In the genomic region with DNA sequence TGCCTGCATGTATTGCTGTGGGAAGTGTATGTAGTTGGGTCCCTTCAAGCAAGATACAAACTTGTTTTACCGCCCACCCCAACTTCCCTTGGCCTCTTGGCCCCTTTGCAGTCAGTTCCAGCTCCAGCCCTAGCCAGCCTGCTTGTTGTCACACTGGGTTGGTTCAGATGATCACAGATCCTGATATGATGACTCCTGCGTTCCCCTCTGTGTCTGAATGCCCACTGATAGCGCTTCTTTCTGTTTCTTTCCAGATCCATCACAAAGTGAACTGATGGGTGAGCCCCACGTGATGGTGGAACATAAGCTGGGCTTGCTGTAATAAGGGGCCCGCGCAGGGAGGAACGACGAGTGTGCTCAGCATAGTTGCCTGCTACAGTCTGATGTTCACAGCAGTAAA, we compare ENCODE assay signal across 25 mouse cellular contexts. TPM values are rescaled to one million over a fixed set of nuclear protein-coding genes. Genes with fewer than 3 reads are reported as not detected.
A peak's percentile ranks its signal among the peaks of the same experiment; 100 is the strongest.
DNase-seq lines count a peak whose midpoint lies in the region; ATAC-seq lines count a peak whose summit lies in the region.
"Had no signal": no experiment of that assay in that cellular context is flagged by ENCODE, and none has a peak within 500 bp of the region (broad histone marks: within the 10 kb centered on the region; RNA-seq: fewer than 3 reads in every experiment).

No protein-coding gene starts in this region.

- H3K9me3 ChIP-seq in liver, embryonic 11.5 days (ENCODE audit: control insufficient read depth, low read length), result no peaks in the 10 kb centered on the region
- H3K9me3 ChIP-seq in liver, embryonic 13.5 days (replicated peaks), result no peaks in the 10 kb centered on the region
- H3K9me3 ChIP-seq in liver, embryonic 15.5 days (replicated peaks), result no peaks in the 10 kb centered on the region
- no peaks in the 10 kb centered on the region for H3K9me3 ChIP-seq in intestine, embryonic 16.5 days (ENCODE audit: control insufficient read depth, low read length)
- H3K9me3 ChIP-seq: embryonic facial prominence, embryonic 12.5 days; embryonic facial prominence, embryonic 15.5 days; forebrain, embryonic 10.5 days; hindbrain, embryonic 13.5 days had no signal

- peak; percentile 48 for ATAC-seq in liver, embryonic 11.5 days (replicated peaks; ENCODE audit: low FRiP score)
- peak; percentile 39 for ATAC-seq in liver, embryonic 13.5 days (ENCODE audit: low read depth)
- ATAC-seq in liver, embryonic 15.5 days (ENCODE audit: insufficient read depth), result peak; percentile 45
- ATAC-seq in cerebellum, adult (ENCODE audit: insufficient number of reproducible peaks, low FRiP score, low TSS enrichment), result no peak
- ATAC-seq in intestine, embryonic 16.5 days, result no peak
- ATAC-seq: activated CD4-positive, CD25-positive, alpha-beta regulatory T cell, adult 4 months; CD4-positive, CD25-positive, alpha-beta regulatory T cell, adult 4 months; forebrain, embryonic 13.5 days; forebrain, postnatal 0 days; hindbrain, embryonic 16.5 days had no signal

- H3K36me3 ChIP-seq in liver, embryonic 11.5 days (ENCODE audit: control insufficient read depth, insufficient read depth, low read length), result peaks cover 62% of the 10 kb centered on the region
- peaks cover 97% of the 10 kb centered on the region for H3K36me3 ChIP-seq in liver, embryonic 13.5 days
- H3K36me3 ChIP-seq in liver, embryonic 15.5 days (replicated peaks), result peaks cover 98% of the 10 kb centered on the region
- H3K36me3 ChIP-seq in intestine, embryonic 16.5 days (ENCODE audit: control insufficient read depth, insufficient read depth, low read length), result peaks cover 33% of the 10 kb centered on the region

- no peak overlapping the region for H3K27ac ChIP-seq in liver, embryonic 11.5 days (ENCODE audit: low read depth, low read length)
- H3K27ac ChIP-seq in liver, embryonic 13.5 days, result no peak overlapping the region
- no peak overlapping the region for H3K27ac ChIP-seq in liver, embryonic 15.5 days (replicated peaks)
- no peak overlapping the region for H3K27ac ChIP-seq in intestine, embryonic 16.5 days (ENCODE audit: low read length)
- H3K27ac ChIP-seq: embryonic facial prominence, embryonic 12.5 days; embryonic facial prominence, embryonic 15.5 days; forebrain, embryonic 10.5 days; forebrain, embryonic 13.5 days; gastrocnemius, adult 2 months; hindbrain, embryonic 10.5 days; hindbrain, embryonic 13.5 days had no signal

- no peak overlapping the region for H3K4me3 ChIP-seq in liver, embryonic 11.5 days (ENCODE audit: low read depth, low read length)
- no peak overlapping the region for H3K4me3 ChIP-seq in liver, embryonic 13.5 days (replicated peaks)
- no peak overlapping the region for H3K4me3 ChIP-seq in liver, embryonic 15.5 days (replicated peaks)
- no peak overlapping the region for H3K4me3 ChIP-seq in intestine, embryonic 16.5 days (ENCODE audit: low read length)
- H3K4me3 ChIP-seq: embryonic facial prominence, embryonic 12.5 days; embryonic facial prominence, embryonic 15.5 days; forebrain, embryonic 10.5 days; forebrain, embryonic 13.5 days; gastrocnemius, adult 2 months; hindbrain, embryonic 10.5 days; hindbrain, embryonic 13.5 days had no signal

- H3K9ac ChIP-seq in liver, embryonic 11.5 days (ENCODE audit: low read depth, low read length), result no peak overlapping the region
- no peak overlapping the region for H3K9ac ChIP-seq in liver, embryonic 13.5 days
- no peak overlapping the region for H3K9ac ChIP-seq in liver, embryonic 15.5 days
- H3K9ac ChIP-seq in intestine, embryonic 16.5 days (ENCODE audit: low read depth, low read length), result no peak overlapping the region
- H3K9ac ChIP-seq: embryonic facial prominence, embryonic 12.5 days; embryonic facial prominence, embryonic 15.5 days; forebrain, embryonic 13.5 days; forebrain, postnatal 0 days; hindbrain, embryonic 13.5 days had no signal

- DNase-seq in liver, embryonic 11.5 days (ENCODE audit: low spot score), result no peak
- no peak for DNase-seq in liver
- no peak for DNase-seq in liver, embryonic 13.5 days
- DNase-seq: adrenal gland, adult 8-10 months; adrenal gland, postnatal 25 days; cerebellum, adult 11 months; cerebellum, adult 9-11 months; forebrain, postnatal 0 days; gastrocnemius, postnatal 14 days; heart, adult 11 months; heart, postnatal 36 days had no signal

- WGBS in liver, embryonic 11.5 days, result 84% methylated on average over 8 of the region's 8 CpGs
- WGBS in liver, embryonic 13.5 days (ENCODE audit: insufficient replicate concordance), result 63% methylated on average over 8 of the region's 8 CpGs
- WGBS in liver, embryonic 15.5 days (ENCODE audit: insufficient replicate concordance), result 59% methylated on average over 8 of the region's 8 CpGs
- 92% methylated on average over 8 of the region's 8 CpGs for WGBS in intestine, embryonic 16.5 days

- no peak overlapping the region for H3K4me2 ChIP-seq in liver, embryonic 11.5 days
- H3K4me2 ChIP-seq in liver, embryonic 13.5 days, result no peak overlapping the region
- no peak overlapping the region for H3K4me2 ChIP-seq in liver, embryonic 15.5 days
- H3K4me2 ChIP-seq in intestine, embryonic 16.5 days (ENCODE audit: low read depth, low read length), result no peak overlapping the region
- H3K4me2 ChIP-seq: embryonic facial prominence, embryonic 12.5 days; embryonic facial prominence, embryonic 15.5 days; forebrain, embryonic 13.5 days; heart, embryonic 11.5 days; hindbrain, embryonic 13.5 days had no signal

- H3K27me3 ChIP-seq in liver, embryonic 11.5 days (replicated peaks; ENCODE audit: control insufficient read depth, insufficient read depth, low read length), result no peaks in the 10 kb centered on the region
- no peaks in the 10 kb centered on the region for H3K27me3 ChIP-seq in liver, embryonic 13.5 days
- H3K27me3 ChIP-seq in liver, embryonic 15.5 days, result no peaks in the 10 kb centered on the region
- H3K27me3 ChIP-seq in intestine, embryonic 16.5 days (replicated peaks; ENCODE audit: control insufficient read depth, insufficient read depth, low read length), result no peaks in the 10 kb centered on the region
- H3K27me3 ChIP-seq: embryonic facial prominence, embryonic 12.5 days; embryonic facial prominence, embryonic 15.5 days; forebrain, embryonic 13.5 days; hindbrain, embryonic 13.5 days had no signal

- peaks cover 4% of the 10 kb centered on the region; the same call in 1 of the 2 replicates for H3K4me1 ChIP-seq in liver, embryonic 11.5 days (replicated peaks; ENCODE audit: control insufficient read depth, insufficient read depth, low read length)
- peaks cover 21% of the 10 kb centered on the region for H3K4me1 ChIP-seq in liver, embryonic 13.5 days (replicated peaks)
- H3K4me1 ChIP-seq in liver, embryonic 15.5 days (replicated peaks), result peaks cover 23% of the 10 kb centered on the region
- H3K4me1 ChIP-seq in intestine, embryonic 16.5 days (ENCODE audit: control insufficient read depth, insufficient read depth, low read length), result peaks cover 2% of the 10 kb centered on the region; the same call in 1 of the 2 replicates
- H3K4me1 ChIP-seq: embryonic facial prominence, embryonic 12.5 days; embryonic facial prominence, embryonic 15.5 days; forebrain, embryonic 10.5 days; forebrain, embryonic 13.5 days; hindbrain, embryonic 10.5 days; hindbrain, embryonic 13.5 days had no signal

RNA-seq across cellular contexts. Expression of a gene that starts 14.9 kb away (rescaled TPM):
- 430 and 458 TPM in 2 replicates for polyA plus RNA-seq in liver, embryonic 11.5 days (2014; fragmentation: Nextera tagmentation; extraction: Ambion mirVana)
- polyA plus RNA-seq in liver, embryonic 13.5 days (2015; fragmentation: Nextera tagmentation; extraction: Ambion mirVana), result 312 and 320 TPM in 2 replicates
- polyA plus RNA-seq in liver, embryonic 15.5 days (2015; fragmentation: Nextera tagmentation; extraction: Ambion mirVana), result 175 and 209 TPM in 2 replicates
- polyA plus RNA-seq in intestine, embryonic 16.5 days (2015; fragmentation: Nextera tagmentation; extraction: Ambion mirVana), result 394 and 410 TPM in 2 replicates

RNA-seq across cellular contexts. Expression of a gene that starts 19.4 kb away (rescaled TPM):
- 13.9 and 14.1 TPM in 2 replicates for polyA plus RNA-seq in liver, embryonic 11.5 days (2014; fragmentation: Nextera tagmentation; extraction: Ambion mirVana)
- polyA plus RNA-seq in liver, embryonic 13.5 days (2015; fragmentation: Nextera tagmentation; extraction: Ambion mirVana), result 12.9 and 13.9 TPM in 2 replicates
- polyA plus RNA-seq in liver, embryonic 15.5 days (2015; fragmentation: Nextera tagmentation; extraction: Ambion mirVana), result 15.2 and 17.0 TPM in 2 replicates
- polyA plus RNA-seq in intestine, embryonic 16.5 days (2015; fragmentation: Nextera tagmentation; extraction: Ambion mirVana), result 21.4 and 39.8 TPM in 2 replicates

Comparison
In these comparisons a context has a peak if more than half of its experiments do, and no peak if none do; other contexts are left out.
1. ATAC-seq: peak in liver, embryonic 11.5 days (single experiment), liver, embryonic 13.5 days (single experiment) and liver, embryonic 15.5 days (single experiment); none in cerebellum, adult (single experiment) and intestine, embryonic 16.5 days (single experiment).